Mouse (Mus musculus) stomach, embryonic 16.5 days (tissue): ENCODE measurements at regions not wholly inside any gene's neighbourhood (a gene's known extent, or its start where the extent isn't known, plus 50 kb on each side); places are given as distances from the start of the nearest gene placed in this dataset.

Source experiments
- ATAC-seq: fragments of 200-750 bp; cut with Nextera tagmentation; 2 replicates; pipeline ENCODE4 v1.8.0; 2017; ENCODE audit warnings: moderate number of reproducible peaks, moderate TSS enrichment; ENCODE audit not compliant: insufficient read depth, low FRiP score
- H3K27ac ChIP-seq: fragments of 300-500 bp; sonication (generic); 2 replicates; pipeline ENCODE4 v1.5.1; 2014; ENCODE audit warnings: low read length
- H3K27me3 ChIP-seq: fragments of 300-500 bp; sonication (generic); 2 replicates; pipeline ENCODE4 v1.6.1; 2014; ENCODE audit warnings: low read length, control low read depth, mixed read lengths; ENCODE audit not compliant: control insufficient read depth, insufficient read depth
- H3K36me3 ChIP-seq: fragments of 300-500 bp; sonication (generic); 2 replicates; pipeline ENCODE4 v1.6.1; 2014; ENCODE audit warnings: low read length; ENCODE audit not compliant: control insufficient read depth, insufficient read depth
- H3K4me1 ChIP-seq: fragments of 300-500 bp; sonication (generic); 2 replicates; pipeline ENCODE4 v1.6.1; 2014; ENCODE audit warnings: low read length, control low read depth, mixed read lengths; ENCODE audit not compliant: control insufficient read depth, insufficient read depth
- H3K4me2 ChIP-seq: fragments of 300-500 bp; sonication (generic); 2 replicates; pipeline ENCODE4 v1.6.1; 2014; ENCODE audit warnings: low read depth, low read length, mixed read lengths
- H3K4me3 ChIP-seq: fragments of 300-500 bp; sonication (generic); replicated peaks from 2 replicates; pipeline ENCODE4 v1.5.1; 2014; ENCODE audit warnings: mild to moderate bottlenecking, low read length
- H3K9ac ChIP-seq: fragments of 300-500 bp; sonication (generic); 2 replicates; pipeline ENCODE4 v1.6.1; 2014; ENCODE audit warnings: low read length
- H3K9me3 ChIP-seq: fragments of 300-500 bp; sonication (generic); replicated peaks from 2 replicates; pipeline ENCODE4 v1.6.1; 2016; ENCODE audit warnings: low read length, control low read depth; ENCODE audit not compliant: control insufficient read depth
- WGBS: fragments of 180-500 bp; shearing (Covaris S2); extraction: QIAGEN DNeasy Blood & Tissue Kit; methylation state at CpG from one replicate; pipeline ENCODE4 v1.1.7; 2014; 5-methylcytosine and 5-hydroxymethylcytosine counted together

GRCm38 (mm10) chr1:35600847-35601246 is 467.4 kb upstream of the Hs6st1 start:
- Histone ChIP-seq H3K4me2 (no peak overlapping the region), H3K36me3 (no peaks in the 10 kb centered on the region), H3K9ac (no peak overlapping the region), H3K4me1 (no peaks in the 10 kb centered on the region), H3K9me3 (no peaks in the 10 kb centered on the region), H3K27me3 (no peaks in the 10 kb centered on the region), H3K4me3 (no peak overlapping the region), H3K27ac (no peak overlapping the region)
- no peak for ATAC-seq
- WGBS: 90% methylated on average over 3 of the region's 3 CpGs

GRCm38 (mm10) chr1:35615131-35615530 is 453.1 kb upstream of the Hs6st1 start:
- WGBS: 71% methylated on average over 3 of the region's 3 CpGs
- H3K4me2 ChIP-seq: no peak overlapping the region
- ATAC-seq: no peak
- H3K27ac ChIP-seq: no peak overlapping the region
- H3K4me3 ChIP-seq: no peak overlapping the region
- no peaks in the 10 kb centered on the region for H3K9me3 ChIP-seq
- H3K27me3 ChIP-seq: no peaks in the 10 kb centered on the region
- H3K9ac ChIP-seq: no peak overlapping the region
- no peaks in the 10 kb centered on the region for H3K4me1 ChIP-seq
- no peaks in the 10 kb centered on the region for H3K36me3 ChIP-seq

GRCm38 (mm10) chr1:35619476-35619875 is 448.7 kb upstream of the Hs6st1 start:
- no peaks in the 10 kb centered on the region for H3K4me1 ChIP-seq
- H3K4me3 ChIP-seq: no peak overlapping the region
- no peak for ATAC-seq
- no peaks in the 10 kb centered on the region for H3K9me3 ChIP-seq
- H3K27ac ChIP-seq: no peak overlapping the region
- no peak overlapping the region for H3K4me2 ChIP-seq
- no peaks in the 10 kb centered on the region for H3K36me3 ChIP-seq
- no peaks in the 10 kb centered on the region for H3K27me3 ChIP-seq
- WGBS: 77% methylated on average over 4 of the region's 4 CpGs
- H3K9ac ChIP-seq: no peak overlapping the region

- Histone ChIP-seq H3K36me3 (no peaks in the 10 kb centered on the region), H3K4me3 (no peak overlapping the region), H3K4me1 (no peaks in the 10 kb centered on the region), H3K9ac (no peak overlapping the region), H3K27me3 (no peaks in the 10 kb centered on the region), H3K27ac (no peak overlapping the region), H3K9me3 (no peaks in the 10 kb centered on the region), H3K4me2 (no peak overlapping the region)
- no peak for ATAC-seq
- WGBS: 26% methylated on average over 7 of the region's 7 CpGs
Observed at GRCm38 (mm10) chr1:35642595-35642994, 425.6 kb upstream of the Hs6st1 start.

- no peaks in the 10 kb centered on the region for H3K4me1 ChIP-seq
- no peaks in the 10 kb centered on the region for H3K36me3 ChIP-seq
- no peak overlapping the region for H3K4me3 ChIP-seq
- no peak for ATAC-seq
- H3K27ac ChIP-seq: no peak overlapping the region
- H3K27me3 ChIP-seq: no peaks in the 10 kb centered on the region
- no peaks in the 10 kb centered on the region for H3K9me3 ChIP-seq
- WGBS: 66% methylated on average over 13 of the region's 13 CpGs
- H3K9ac ChIP-seq: no peak overlapping the region
- H3K4me2 ChIP-seq: no peak overlapping the region
Observed at GRCm38 (mm10) chr1:35653119-35653956, 414.9 kb upstream of the Hs6st1 start.

GRCm38 (mm10) chr1:35663006-35663405 is 405.2 kb upstream of the Hs6st1 start:
- no peaks in the 10 kb centered on the region for H3K27me3 ChIP-seq
- WGBS: 79% methylated on average over 4 of the region's 4 CpGs

GRCm38 (mm10) chr1:35673524-35673923 is 394.7 kb upstream of the Hs6st1 start:
- WGBS: 90% methylated on average over 4 of the region's 4 CpGs
- H3K27ac ChIP-seq: no peak overlapping the region

More at GRCm38 (mm10) chr1:35663006-35663405, 405.2 kb upstream of the Hs6st1 start:
- H3K4me1 ChIP-seq: no peaks in the 10 kb centered on the region
- H3K9me3 ChIP-seq: no peaks in the 10 kb centered on the region
- H3K4me3 ChIP-seq: no peak overlapping the region
- no peak overlapping the region for H3K4me2 ChIP-seq
- no peaks in the 10 kb centered on the region for H3K36me3 ChIP-seq
- H3K27ac ChIP-seq: no peak overlapping the region
- ATAC-seq: no peak
- no peak overlapping the region for H3K9ac ChIP-seq

GRCm38 (mm10) chr1:35673992-35674391 is 394.2 kb upstream of the Hs6st1 start:
- H3K4me3 ChIP-seq: no peak overlapping the region
- H3K27ac ChIP-seq: no peak overlapping the region
- WGBS: 92% methylated on average over 1 of the region's 1 CpGs
- H3K4me2 ChIP-seq: no peak overlapping the region
- H3K9me3 ChIP-seq: no peaks in the 10 kb centered on the region
- no peak for ATAC-seq
- no peaks in the 10 kb centered on the region for H3K36me3 ChIP-seq
- no peak overlapping the region for H3K9ac ChIP-seq
- no peaks in the 10 kb centered on the region for H3K27me3 ChIP-seq
- no peaks in the 10 kb centered on the region for H3K4me1 ChIP-seq

More at GRCm38 (mm10) chr1:35673524-35673923, 394.7 kb upstream of the Hs6st1 start:
- Histone ChIP-seq H3K9me3 (no peaks in the 10 kb centered on the region), H3K4me2 (no peak overlapping the region), H3K27me3 (no peaks in the 10 kb centered on the region), H3K4me3 (no peak overlapping the region), H3K36me3 (no peaks in the 10 kb centered on the region), H3K9ac (no peak overlapping the region), H3K4me1 (no peaks in the 10 kb centered on the region)
- ATAC-seq: no peak; the same call in 1 of the 2 replicates

- no peaks in the 10 kb centered on the region for H3K9me3 ChIP-seq
- WGBS: 79% methylated on average over 8 of the region's 8 CpGs
Observed at GRCm38 (mm10) chr1:35682511-35682949, 385.7 kb upstream of the Hs6st1 start.

More at GRCm38 (mm10) chr1:35682511-35682949, 385.7 kb upstream of the Hs6st1 start:
- Histone ChIP-seq H3K4me1 (no peaks in the 10 kb centered on the region), H3K27ac (no peak overlapping the region), H3K4me3 (no peak overlapping the region), H3K9ac (no peak overlapping the region), H3K36me3 (no peaks in the 10 kb centered on the region), H3K27me3 (no peaks in the 10 kb centered on the region), H3K4me2 (no peak overlapping the region)
- no peak for ATAC-seq
